Mouse (Mus musculus) ovary, postnatal 10 days (tissue): Measurements from ENCODE around the gene March11.

Experiments
- DNase-seq: peaks from one replicate; pipeline ENCODE4 v3.0.0; 2022; ENCODE audit warnings: low spot score

March11 gene

GRCm38 (mm10) chr15:26374232-26374631 is 65.4 kb downstream of the March11 start:
- no peak for DNase-seq

GRCm38 (mm10) chr15:26374946-26375345 is 66.1 kb downstream of the March11 start:
- DNase-seq: no peak

- DNase-seq: no peak
These were observed 68.5 kb downstream of the March11 start for GRCm38 (mm10) chr15:26377355-26377754.

GRCm38 (mm10) chr15:26378879-26379278 is 70.0 kb downstream of the March11 start:
- DNase-seq: no peak

GRCm38 (mm10) chr15:26379831-26380230 is 71.0 kb downstream of the March11 start:
- no peak for DNase-seq

- no peak for DNase-seq
These were observed 72.0 kb downstream of the March11 start for GRCm38 (mm10) chr15:26380844-26381243.

- DNase-seq: no peak
These were observed 81.2 kb downstream of the March11 start for GRCm38 (mm10) chr15:26390001-26390400.

GRCm38 (mm10) chr15:26396556-26396955 is 87.7 kb downstream of the March11 start:
- no peak for DNase-seq

GRCm38 (mm10) chr15:26425284-26425683 is 116.4 kb downstream of the March11 start:
- no peak for DNase-seq

GRCm38 (mm10) chr15:26426231-26426630 is 117.4 kb downstream of the March11 start:
- DNase-seq: no peak

GRCm38 (mm10) chr15:26430565-26430964 is 121.7 kb downstream of the March11 start:
- DNase-seq: no peak

- DNase-seq: no peak
These were observed 123.8 kb downstream of the March11 start for GRCm38 (mm10) chr15:26432676-26433075.

- DNase-seq: no peak
These were observed 126.9 kb downstream of the March11 start for GRCm38 (mm10) chr15:26435725-26436124.

GRCm38 (mm10) chr15:26437113-26437512 is 128.3 kb downstream of the March11 start:
- no peak for DNase-seq
